Mouse (Mus musculus): Measurements from ENCODE around the gene Dnah11. TPM values are rescaled to one million over a fixed set of nuclear protein-coding genes. Genes with fewer than 3 reads are reported as not detected.

Gene Dnah11
- polyA plus RNA-seq, 1 experiment from 2014 or later = 0.07 TPM

DNA sequence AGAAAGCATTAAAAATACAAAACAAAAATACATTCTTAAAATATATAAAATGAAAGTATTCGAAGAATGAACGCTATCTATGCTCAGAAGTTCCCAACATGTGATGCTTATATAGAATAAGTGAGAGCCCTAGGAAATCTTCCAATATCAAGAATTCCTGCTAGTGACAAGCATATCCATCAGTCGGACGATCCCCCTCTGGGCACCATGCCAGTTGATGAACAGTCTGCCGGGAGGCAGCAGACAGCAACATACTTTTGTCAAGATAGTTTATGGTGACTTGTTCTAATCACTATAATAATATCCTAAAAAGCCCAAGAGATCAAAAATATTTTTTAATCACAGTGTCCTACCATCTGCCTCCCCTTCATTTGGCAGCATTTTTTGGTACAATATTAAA lies 114.7 kb downstream of the Dnah11 start:
- Histone ChIP-seq H3K4me1 (replicated peaks) (no peaks in the 10 kb centered on the region), H3K4me2 (replicated peaks) (no peak overlapping the region), H3K4me3 (replicated peaks) (no peak overlapping the region), H3K36me3 (no peaks in the 10 kb centered on the region), H3K9me3 (no peaks in the 10 kb centered on the region), H3K9ac (replicated peaks) (no peak overlapping the region), H3K27ac (no peak overlapping the region), H3K27me3 (no peaks in the 10 kb centered on the region)
- WGBS = 83% methylated on average over 5 of the region's 5 CpGs
- ATAC-seq = no peak

DNA sequence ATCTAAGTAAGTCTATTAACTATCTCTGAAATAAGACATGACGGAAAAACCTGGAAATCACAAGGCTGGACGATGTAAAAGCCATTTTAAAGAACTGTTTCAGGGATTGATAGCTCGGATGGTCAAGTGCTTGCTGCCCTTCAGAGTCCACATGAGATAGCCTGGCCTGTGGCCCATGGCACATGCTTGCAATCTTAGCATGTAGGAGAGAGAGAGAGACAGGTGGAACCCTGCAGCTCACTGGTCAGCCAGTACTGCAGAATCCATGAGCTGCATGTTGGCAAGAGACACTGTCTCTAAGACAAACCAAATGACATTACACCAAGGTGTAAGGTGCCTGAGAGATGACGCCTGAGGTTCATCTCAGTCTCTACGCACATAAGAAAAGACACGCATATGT lies 118.4 kb downstream of the Dnah11 start:
- WGBS = 91% methylated on average over 6 of the region's 6 CpGs
- H3K36me3 ChIP-seq = no peaks in the 10 kb centered on the region
- no peaks in the 10 kb centered on the region for H3K9me3 ChIP-seq
- H3K4me3 ChIP-seq (replicated peaks) = no peak overlapping the region
- H3K27me3 ChIP-seq = no peaks in the 10 kb centered on the region
- no peaks in the 10 kb centered on the region for H3K4me1 ChIP-seq (replicated peaks)
- H3K4me2 ChIP-seq (replicated peaks) = no peak overlapping the region
- H3K9ac ChIP-seq (replicated peaks) = no peak overlapping the region
- no peak overlapping the region for H3K27ac ChIP-seq
- ATAC-seq = no peak

DNA sequence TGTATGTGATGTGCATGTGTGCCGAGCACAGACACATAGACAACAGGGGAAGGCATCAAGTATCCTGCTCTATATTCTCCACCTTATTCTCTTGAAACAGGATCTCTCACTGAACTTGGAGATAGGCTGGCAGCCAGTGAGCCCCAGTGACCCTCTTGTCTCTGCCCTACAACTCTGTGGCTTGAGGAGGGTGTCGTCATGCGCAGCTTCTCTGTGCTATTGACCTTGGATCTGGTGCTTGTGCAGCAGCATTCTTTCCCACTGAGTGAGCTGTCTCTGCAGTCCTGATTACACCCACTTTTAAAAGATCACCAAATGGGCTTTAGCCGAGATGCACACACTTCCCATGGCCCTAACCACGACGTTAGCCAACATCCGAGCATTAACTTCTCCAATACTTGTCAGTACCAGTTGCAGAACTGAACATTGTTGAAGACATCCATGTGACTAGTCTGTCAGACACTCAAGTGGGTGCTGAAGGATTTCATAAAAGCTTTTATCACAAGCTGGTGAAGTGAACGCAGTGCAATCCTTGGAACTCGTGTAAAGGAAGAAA lies 120.3 kb downstream of the Dnah11 start:
- no peak overlapping the region for H3K27ac ChIP-seq
- no peak overlapping the region for H3K9ac ChIP-seq (replicated peaks)
- WGBS = 83% methylated on average over 9 of the region's 9 CpGs
- H3K27me3 ChIP-seq = no peaks in the 10 kb centered on the region
- H3K4me3 ChIP-seq (replicated peaks) = no peak overlapping the region
- H3K4me1 ChIP-seq (replicated peaks) = no peaks in the 10 kb centered on the region
- no peak for ATAC-seq
- H3K9me3 ChIP-seq = no peaks in the 10 kb centered on the region
- H3K4me2 ChIP-seq (replicated peaks) = no peak overlapping the region
- H3K36me3 ChIP-seq = no peaks in the 10 kb centered on the region

DNA sequence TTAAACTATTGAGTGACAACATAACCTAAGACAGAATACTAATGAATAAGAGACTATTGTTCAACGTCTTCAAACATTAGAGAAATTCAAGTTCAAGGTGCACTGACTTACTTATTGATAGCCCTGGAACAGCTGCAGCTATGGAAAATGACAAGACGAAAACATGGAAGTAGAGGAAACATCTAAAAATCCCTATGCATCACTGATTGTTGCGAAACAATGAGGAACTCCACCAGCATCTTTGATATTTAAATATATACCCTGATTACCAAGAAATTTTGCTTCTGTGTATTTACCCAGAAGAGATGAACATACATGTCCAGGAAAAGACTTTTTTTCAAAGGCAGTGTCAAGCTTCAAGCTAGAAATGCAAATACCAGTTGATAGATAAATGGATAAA lies 122.0 kb downstream of the Dnah11 start:
- Histone ChIP-seq H3K4me3 (replicated peaks) (no peak overlapping the region), H3K36me3 (no peaks in the 10 kb centered on the region), H3K27ac (no peak overlapping the region), H3K9ac (replicated peaks) (no peak overlapping the region), H3K9me3 (no peaks in the 10 kb centered on the region), H3K4me2 (replicated peaks) (no peak overlapping the region), H3K27me3 (no peaks in the 10 kb centered on the region), H3K4me1 (replicated peaks) (no peaks in the 10 kb centered on the region; the same call in 1 of the 2 replicates)
- 82% methylated on average over 3 of the region's 3 CpGs for WGBS
- ATAC-seq = no peak

DNA sequence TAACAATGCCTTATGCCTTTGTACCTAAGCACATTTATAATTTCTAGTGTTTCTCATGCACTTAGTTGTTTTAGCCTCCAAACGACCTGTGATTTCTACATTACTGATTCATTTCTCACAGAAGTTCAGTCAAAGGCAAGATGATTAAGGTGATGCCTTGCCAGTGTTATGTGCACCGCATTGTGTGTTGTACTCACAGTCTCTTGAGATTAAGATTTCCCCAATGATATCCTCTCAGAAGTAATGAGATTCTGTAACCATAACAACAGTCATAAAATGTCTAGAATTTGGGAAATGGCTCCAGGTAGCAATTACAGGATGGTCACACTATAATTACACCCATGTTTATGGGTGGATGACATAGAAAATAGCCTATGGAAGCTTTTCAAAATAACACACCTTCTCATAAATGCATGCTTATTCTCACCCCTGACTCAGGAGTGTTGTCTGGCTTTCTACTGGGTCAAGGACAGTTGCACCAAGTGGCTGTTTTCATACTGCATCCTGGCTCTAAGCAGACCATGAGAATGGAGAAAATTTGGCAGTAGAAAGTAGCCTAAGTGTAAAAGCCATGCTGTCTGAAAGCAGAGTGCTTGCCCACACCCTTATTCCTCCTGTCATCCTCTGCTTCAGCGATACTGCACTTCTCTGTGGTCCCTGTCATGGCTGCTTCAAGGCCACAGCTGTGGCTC lies 126.5 kb downstream of the Dnah11 start:
- H3K36me3 ChIP-seq = no peaks in the 10 kb centered on the region
- H3K4me2 ChIP-seq (replicated peaks) = no peak overlapping the region
- no peaks in the 10 kb centered on the region; the same call in 1 of the 2 replicates for H3K4me1 ChIP-seq (replicated peaks)
- no peak for ATAC-seq
- H3K9ac ChIP-seq (replicated peaks) = no peak overlapping the region
- H3K27ac ChIP-seq = no peak overlapping the region
- no peaks in the 10 kb centered on the region for H3K27me3 ChIP-seq
- 69% methylated on average over 3 of the region's 3 CpGs for WGBS
- no peaks in the 10 kb centered on the region for H3K9me3 ChIP-seq
- no peak overlapping the region for H3K4me3 ChIP-seq (replicated peaks)

DNA sequence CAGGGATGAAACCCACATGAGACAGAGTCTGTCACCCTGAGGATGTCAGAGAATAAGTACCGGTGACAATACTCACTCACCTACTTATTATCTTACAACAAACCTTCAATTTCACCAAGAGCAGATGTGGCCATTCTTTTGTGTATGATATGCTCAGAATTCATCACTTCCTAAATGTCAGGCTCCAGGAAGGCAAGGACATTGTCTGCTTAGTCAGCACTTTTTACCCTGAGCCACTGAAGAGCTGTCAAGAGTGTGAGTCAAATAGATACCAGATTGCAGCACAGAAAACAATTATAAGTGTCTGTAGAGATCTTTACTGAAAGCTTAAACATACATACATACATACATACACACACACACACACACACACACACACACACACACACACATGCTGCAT lies 127.2 kb downstream of the Dnah11 start:
- H3K27ac ChIP-seq = no peak overlapping the region
- ATAC-seq = no peak
- H3K4me2 ChIP-seq (replicated peaks) = no peak overlapping the region
- H3K9me3 ChIP-seq = no peaks in the 10 kb centered on the region
- WGBS = 89% methylated on average over 1 of the region's 1 CpGs
- no peaks in the 10 kb centered on the region; the same call in 1 of the 2 replicates for H3K4me1 ChIP-seq (replicated peaks)
- no peaks in the 10 kb centered on the region for H3K36me3 ChIP-seq
- no peak overlapping the region for H3K4me3 ChIP-seq (replicated peaks)
- H3K9ac ChIP-seq (replicated peaks) = no peak overlapping the region
- H3K27me3 ChIP-seq = no peaks in the 10 kb centered on the region

DNA sequence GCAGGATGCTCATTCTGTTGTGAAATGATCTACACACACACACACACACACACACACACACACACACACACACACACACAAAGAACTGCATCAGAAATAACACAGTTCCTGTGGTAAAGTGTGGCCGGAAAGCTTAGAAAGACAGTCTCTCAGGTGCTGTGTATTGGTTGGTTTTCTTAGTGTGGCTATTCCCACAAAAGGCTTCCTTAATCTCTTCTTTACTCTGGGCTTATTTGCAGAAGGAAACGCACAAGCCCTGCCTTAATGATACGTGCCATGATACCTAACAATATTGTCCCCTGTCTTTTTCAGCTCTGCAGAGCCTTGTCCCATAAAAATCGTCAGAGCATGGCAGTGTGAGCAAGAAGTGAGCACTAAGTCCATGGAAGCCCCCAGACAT lies 130.1 kb downstream of the Dnah11 start:
- Histone ChIP-seq H3K9me3 (no peaks in the 10 kb centered on the region), H3K4me2 (replicated peaks) (no peak overlapping the region), H3K36me3 (no peaks in the 10 kb centered on the region), H3K27me3 (no peaks in the 10 kb centered on the region), H3K27ac (no peak overlapping the region), H3K4me3 (replicated peaks) (no peak overlapping the region), H3K4me1 (replicated peaks) (no peaks in the 10 kb centered on the region; the same call in 1 of the 2 replicates), H3K9ac (replicated peaks) (no peak overlapping the region)
- no peak for ATAC-seq
- WGBS = 81% methylated on average over 4 of the region's 4 CpGs

DNA sequence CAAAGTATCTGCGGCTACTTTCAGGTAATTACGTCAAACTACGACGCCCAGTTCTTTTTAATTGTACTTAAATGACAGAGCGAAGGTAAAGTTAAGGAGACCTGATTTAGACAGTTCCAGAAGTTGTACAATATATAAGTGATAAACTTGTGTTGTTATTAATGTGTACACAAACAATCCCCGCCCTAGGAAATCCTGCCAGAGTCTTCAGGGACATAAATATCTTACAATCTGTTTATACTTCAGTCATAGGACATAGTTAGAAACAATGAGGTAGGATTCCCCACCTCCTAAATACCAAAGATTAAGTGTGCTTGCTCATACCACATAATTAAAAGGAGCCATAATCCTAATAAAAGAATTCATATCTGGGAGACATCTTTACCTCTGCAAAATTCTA lies 136.5 kb downstream of the Dnah11 start:
- H3K9ac ChIP-seq (replicated peaks) = no peak overlapping the region
- 93% methylated on average over 6 of the region's 6 CpGs for WGBS
- H3K27me3 ChIP-seq = no peaks in the 10 kb centered on the region

DNA sequence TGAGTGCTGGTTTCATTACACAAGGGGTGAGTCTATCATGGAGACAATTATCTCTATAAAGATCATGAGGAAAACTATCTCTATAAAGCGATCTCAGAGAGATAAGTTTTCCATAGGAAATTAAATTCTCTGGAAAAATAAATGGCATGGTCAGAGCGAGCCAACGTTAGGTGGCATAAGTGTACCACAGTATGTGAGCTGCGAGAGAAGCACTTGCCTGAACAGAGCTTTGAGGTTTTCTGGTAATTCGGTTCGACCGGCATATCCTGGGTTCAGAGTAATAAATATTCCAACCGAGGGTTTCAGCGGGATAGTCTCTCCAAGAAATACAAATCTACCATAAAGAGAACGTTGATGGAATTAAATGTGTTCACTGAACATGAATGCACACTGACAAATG lies 142.0 kb downstream of the Dnah11 start:
- ATAC-seq = no peak
- Histone ChIP-seq H3K4me2 (replicated peaks) (no peak overlapping the region), H3K27ac (no peak overlapping the region), H3K36me3 (no peaks in the 10 kb centered on the region), H3K9ac (replicated peaks) (no peak overlapping the region), H3K27me3 (no peaks in the 10 kb centered on the region), H3K4me1 (replicated peaks) (no peaks in the 10 kb centered on the region), H3K4me3 (replicated peaks) (no peak overlapping the region), H3K9me3 (no peaks in the 10 kb centered on the region)
- WGBS = 75% methylated on average over 10 of the region's 10 CpGs

More for the DNA sequence above, 136.5 kb downstream of the Dnah11 start:
- no peaks in the 10 kb centered on the region for H3K9me3 ChIP-seq
- no peak for ATAC-seq
- no peaks in the 10 kb centered on the region for H3K36me3 ChIP-seq
- H3K4me1 ChIP-seq (replicated peaks) = no peaks in the 10 kb centered on the region
- H3K27ac ChIP-seq = no peak overlapping the region
- H3K4me2 ChIP-seq (replicated peaks) = no peak overlapping the region
- H3K4me3 ChIP-seq (replicated peaks) = no peak overlapping the region

DNA sequence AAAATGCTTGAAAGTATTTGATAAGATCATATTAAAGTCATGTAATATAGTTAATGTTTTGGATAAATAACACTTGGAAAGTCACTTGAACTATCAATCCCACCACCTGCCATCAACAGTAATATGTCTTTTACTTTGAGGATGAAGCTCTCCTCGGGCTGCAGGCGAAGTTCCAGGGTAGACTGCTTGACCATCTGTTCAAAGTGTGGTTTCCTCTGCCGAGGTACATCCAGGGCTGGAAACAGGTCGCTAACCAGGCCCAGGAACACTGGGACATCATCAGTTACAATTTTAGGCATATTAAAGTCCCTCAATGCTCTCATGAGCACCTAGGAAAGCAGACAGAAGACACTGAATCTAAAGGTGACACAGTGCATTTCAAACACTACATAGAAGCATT lies 153.5 kb downstream of the Dnah11 start:
- Histone ChIP-seq H3K9me3 (no peaks in the 10 kb centered on the region), H3K4me2 (replicated peaks) (no peak overlapping the region), H3K4me3 (replicated peaks) (no peak overlapping the region), H3K4me1 (replicated peaks) (no peaks in the 10 kb centered on the region), H3K27ac (no peak overlapping the region), H3K27me3 (no peaks in the 10 kb centered on the region), H3K36me3 (no peaks in the 10 kb centered on the region), H3K9ac (replicated peaks) (no peak overlapping the region)
- WGBS = 92% methylated on average over 4 of the region's 4 CpGs
- no peak for ATAC-seq

DNA sequence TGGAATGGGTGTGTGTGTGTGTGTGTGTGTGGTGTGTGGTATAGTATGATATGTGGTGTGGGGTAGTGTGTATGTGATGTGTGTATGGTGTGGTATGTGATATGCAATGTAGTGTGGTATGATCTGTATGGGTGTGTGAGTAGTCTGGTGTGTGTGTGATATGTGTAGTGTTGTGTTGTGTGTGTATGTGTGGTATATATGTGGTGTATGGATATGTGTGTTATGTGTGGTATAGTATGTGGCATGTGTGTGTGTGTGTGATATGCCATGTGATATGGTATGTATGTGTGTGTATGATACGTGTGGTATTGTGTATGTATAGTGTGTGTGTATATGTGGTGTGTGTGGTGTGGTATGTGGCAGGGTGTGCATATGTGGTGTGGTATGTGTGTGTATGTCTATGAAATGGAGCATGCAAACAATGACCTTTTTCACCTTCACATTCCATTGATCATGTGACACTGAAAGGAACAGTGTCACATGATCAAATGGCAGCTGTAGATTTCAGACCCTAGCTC lies 155.7 kb downstream of the Dnah11 start:
- H3K9ac ChIP-seq (replicated peaks) = no peak overlapping the region
- no peaks in the 10 kb centered on the region for H3K4me1 ChIP-seq (replicated peaks)
- no peaks in the 10 kb centered on the region for H3K9me3 ChIP-seq
- ATAC-seq = no peak
- H3K4me2 ChIP-seq (replicated peaks) = no peak overlapping the region
- H3K36me3 ChIP-seq = no peaks in the 10 kb centered on the region
- no peaks in the 10 kb centered on the region for H3K27me3 ChIP-seq
- WGBS = 96% methylated on average over 1 of the region's 1 CpGs
- no peak overlapping the region for H3K4me3 ChIP-seq (replicated peaks)
- no peak overlapping the region for H3K27ac ChIP-seq

DNA sequence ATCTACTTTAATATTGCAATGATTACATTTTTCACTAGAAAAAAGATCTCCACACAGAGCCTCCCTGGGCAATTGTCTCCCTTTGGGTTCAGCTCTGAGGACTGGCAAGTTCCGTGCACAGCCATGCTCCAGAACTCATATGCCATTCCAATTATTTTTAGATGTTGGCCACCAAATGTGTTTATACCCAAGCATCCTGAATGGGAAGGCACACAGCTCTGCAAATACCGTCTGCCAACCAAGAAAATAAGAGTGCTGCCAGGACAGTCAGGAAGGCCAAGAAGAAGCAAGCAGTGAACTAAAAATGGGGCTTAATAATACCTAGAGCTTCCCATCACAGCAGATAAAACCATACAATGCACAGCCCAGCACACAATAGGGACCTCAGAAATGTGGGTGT lies 156.6 kb downstream of the Dnah11 start:
- H3K4me2 ChIP-seq (replicated peaks) = no peak overlapping the region
- no peak overlapping the region for H3K4me3 ChIP-seq (replicated peaks)
- H3K27me3 ChIP-seq = no peaks in the 10 kb centered on the region
- no peak overlapping the region for H3K27ac ChIP-seq
- ATAC-seq = no peak
- H3K9ac ChIP-seq (replicated peaks) = no peak overlapping the region
- no peaks in the 10 kb centered on the region for H3K4me1 ChIP-seq (replicated peaks)
- H3K9me3 ChIP-seq = no peaks in the 10 kb centered on the region
- no peaks in the 10 kb centered on the region for H3K36me3 ChIP-seq
- 97% methylated on average over 2 of the region's 2 CpGs for whole genome bisulfite sequencing

DNA sequence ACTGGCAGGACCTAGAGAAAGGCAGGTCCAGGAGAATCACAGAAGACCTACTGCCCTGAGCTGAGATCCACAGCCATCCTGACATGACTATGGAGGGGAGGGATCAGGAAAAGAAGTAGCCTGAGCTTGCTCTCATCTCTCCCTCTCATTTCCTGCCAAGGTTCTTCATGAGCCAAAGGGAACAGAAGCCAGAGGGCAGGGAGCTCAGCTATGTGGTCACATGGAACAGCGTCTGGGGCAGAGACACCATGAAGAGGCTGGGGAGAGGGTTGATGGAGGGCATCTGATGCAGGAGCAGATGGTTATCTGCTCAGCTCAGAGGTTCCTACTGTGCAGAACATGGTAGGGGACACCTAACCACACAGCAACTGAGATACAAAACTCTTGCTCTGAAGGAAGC lies 163.9 kb downstream of the Dnah11 start:
- WGBS = 96% methylated on average over 1 of the region's 1 CpGs

More for the DNA sequence above, 163.9 kb downstream of the Dnah11 start:
- Histone ChIP-seq H3K27me3 (no peaks in the 10 kb centered on the region), H3K4me2 (replicated peaks) (no peak overlapping the region), H3K36me3 (no peaks in the 10 kb centered on the region), H3K4me1 (replicated peaks) (no peaks in the 10 kb centered on the region), H3K9ac (replicated peaks) (no peak overlapping the region), H3K9me3 (no peaks in the 10 kb centered on the region), H3K4me3 (replicated peaks) (no peak overlapping the region), H3K27ac (no peak overlapping the region)
- ATAC-seq = no peak
